Mouse (Mus musculus) B cell, adult (primary cell): ENCODE measurements around the gene Uba6. TPM values are rescaled to one million over a fixed set of nuclear protein-coding genes. Genes with fewer than 3 reads are reported as not detected.

Experiments
- total RNA-seq: library from RNA; stranded (reverse); gene quantifications from 4 replicates; pipeline ENCODE4 v1.2.4, GENCODE M21; 2023; ENCODE audit not compliant: inconsistent age

Uba6 gene
- total RNA-seq: 20.8 to 24.1 TPM (median 21.0 TPM) in 4 replicates

DNA sequence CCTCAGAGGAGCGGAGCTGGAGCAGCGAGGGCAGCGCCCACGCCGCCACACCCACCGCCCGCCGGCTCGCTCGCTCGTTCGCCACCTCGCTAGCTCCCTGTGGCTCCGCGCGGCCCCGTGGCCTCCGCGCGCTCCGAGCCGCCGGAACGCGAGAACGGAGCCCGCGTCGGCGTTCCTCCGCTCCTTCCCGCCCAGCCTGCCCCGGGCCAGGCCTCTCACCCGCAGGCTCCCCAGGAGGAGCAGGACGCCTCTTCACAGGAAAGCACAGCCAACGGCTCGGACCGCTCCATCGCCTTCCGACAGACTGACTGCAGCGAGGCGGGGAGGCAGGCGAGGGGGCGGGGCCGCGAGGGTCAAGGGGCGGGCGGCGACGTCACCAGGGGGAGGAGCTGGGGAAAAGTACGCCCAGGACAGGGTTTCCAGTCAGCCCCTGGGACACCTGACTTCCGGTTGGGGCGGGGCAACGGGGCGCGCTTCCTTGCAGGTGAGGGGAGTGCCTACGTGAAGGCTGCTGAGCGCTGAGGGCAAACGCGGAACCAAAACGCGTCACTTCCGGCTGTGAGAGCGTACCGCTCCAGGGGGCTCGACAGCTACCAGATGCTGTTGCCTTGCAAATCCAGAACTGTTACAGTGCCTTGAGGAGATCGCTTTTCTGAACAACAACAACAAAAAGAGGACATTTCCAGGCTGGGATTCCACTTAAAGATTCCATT, at the start of gene Uba6:
Gene Uba6, minus strand, starts transcription at position 355 of the 713 bp plus-strand sequence.

DNA sequence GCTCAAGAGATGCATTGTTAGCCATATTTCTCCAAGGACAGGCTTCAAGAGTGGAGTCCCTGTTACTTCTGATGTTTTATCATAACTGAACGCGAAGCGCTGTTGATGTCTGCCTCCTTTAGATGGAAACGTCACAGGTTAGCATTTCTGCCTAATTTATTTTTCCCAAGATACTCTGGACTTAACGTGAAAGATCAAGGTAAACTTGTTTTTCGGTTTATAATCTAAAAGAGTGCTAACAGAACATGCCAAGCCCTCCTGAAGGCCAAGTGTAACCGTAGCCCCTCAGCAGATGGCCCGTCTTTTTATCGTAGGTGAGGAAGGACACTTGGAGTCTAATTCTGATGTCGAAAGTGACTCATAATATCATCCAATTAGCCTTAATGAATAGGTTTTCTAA, 25.2 kb upstream of the Uba6 start, which contains the start of gene Gnrhr:
Gene Gnrhr, minus strand, starts transcription at position 101 of the 400 bp plus-strand sequence.

DNA sequence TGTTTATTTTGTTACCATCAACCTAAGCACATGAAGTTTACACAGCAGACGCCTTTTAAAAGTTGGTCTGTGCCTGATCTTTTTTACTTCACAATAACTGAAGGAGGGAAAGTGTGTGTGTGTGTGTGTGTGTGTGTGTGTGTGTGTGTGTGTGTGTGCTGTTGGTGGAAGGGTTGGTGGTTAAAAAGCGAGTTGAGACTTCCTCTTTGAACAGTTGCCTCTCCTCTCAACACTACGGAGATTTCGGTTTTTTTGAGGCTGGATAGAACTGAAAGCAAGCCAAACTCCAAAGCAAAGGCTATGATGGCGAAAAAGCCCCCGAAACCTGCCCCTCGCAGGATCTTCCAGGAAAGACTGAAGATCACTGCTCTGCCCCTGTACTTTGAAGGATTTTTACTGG, 101.1 kb downstream of the Uba6 start, which contains the start of gene Stap1:
Gene Stap1, plus strand, starts transcription at position 209 of the 400 bp plus-strand sequence.

GRCm38 (mm10) chr5:86065101-86065875, 107.3 kb downstream of the Uba6 start, which contains the start of gene Cenpc1:
TSS of gene Cenpc1 (minus strand) at chr5:86065583.

Other genes with a start within 250 kb of the Uba6 start
- gene Cenpc1, start 107.2 kb downstream of the Uba6 start, total RNA-seq: 22.6 to 29.4 TPM (median 26.4 TPM) in 4 replicates
- 222 to 299 TPM (median 252 TPM) in 4 replicates for gene Stap1, start 101.1 kb downstream of the Uba6 start, total RNA-seq
- gene Gnrhr, start 25.1 kb upstream of the Uba6 start, total RNA-seq: not detected in 4 replicates
- not detected in 4 replicates for gene Tmprss11c, start 116.5 kb upstream of the Uba6 start, total RNA-seq
- gene Tmprss11d, start 200.6 kb upstream of the Uba6 start, total RNA-seq: not detected in 4 replicates